Mouse (Mus musculus): Measurements from ENCODE around the gene Cyld.

DNA sequence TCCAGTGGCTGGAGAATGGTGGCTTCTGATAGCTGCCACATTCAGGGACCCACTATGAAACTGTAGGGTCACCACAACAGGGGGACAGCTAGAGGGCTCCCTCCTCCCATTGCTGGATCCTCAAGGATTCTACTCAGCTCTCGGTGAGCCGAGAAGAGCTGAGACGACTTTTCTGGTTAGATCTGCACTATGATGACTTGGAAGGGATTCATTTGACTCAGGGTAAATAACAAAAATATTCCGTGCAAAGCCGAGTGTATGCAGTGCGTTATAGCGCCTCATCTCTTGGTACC, 97.7 kb downstream of the Cyld start:
- TF ChIP-seq GATA1 (IDR thresholded peaks at IDR 0.05; ENCODE audit: low read length), result no peak
- no peak for TF ChIP-seq TAL1 (IDR thresholded peaks at IDR 0.05; ENCODE audit: low read length)
